Mouse (Mus musculus): ENCODE data around the gene Clpsl2.

Gene Clpsl2

DNA sequence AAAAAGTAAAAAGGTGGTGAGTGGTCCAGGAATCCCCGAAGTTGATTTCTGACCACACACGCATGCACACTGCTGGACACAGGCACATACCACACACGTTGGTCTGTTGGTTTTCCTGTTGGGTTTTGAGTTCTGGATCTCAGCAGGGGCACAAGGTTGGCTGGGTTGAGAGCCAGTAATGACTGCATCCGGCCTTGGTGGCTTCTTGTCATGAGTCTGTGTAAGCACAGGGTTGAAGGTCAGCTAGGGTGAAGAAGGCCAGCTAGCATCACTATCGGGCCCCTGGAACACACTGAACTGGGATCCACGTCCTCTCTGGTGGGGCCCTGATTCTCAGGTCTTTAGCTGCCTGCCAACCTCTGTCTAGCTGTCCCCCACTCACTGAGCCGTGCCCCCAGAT, 23.3 kb downstream of the Clpsl2 start:
- no peak for TF ChIP-seq GATA4 (IDR thresholded peaks at IDR 0.05; ENCODE audit: insufficient replicate concordance, low read length)

DNA sequence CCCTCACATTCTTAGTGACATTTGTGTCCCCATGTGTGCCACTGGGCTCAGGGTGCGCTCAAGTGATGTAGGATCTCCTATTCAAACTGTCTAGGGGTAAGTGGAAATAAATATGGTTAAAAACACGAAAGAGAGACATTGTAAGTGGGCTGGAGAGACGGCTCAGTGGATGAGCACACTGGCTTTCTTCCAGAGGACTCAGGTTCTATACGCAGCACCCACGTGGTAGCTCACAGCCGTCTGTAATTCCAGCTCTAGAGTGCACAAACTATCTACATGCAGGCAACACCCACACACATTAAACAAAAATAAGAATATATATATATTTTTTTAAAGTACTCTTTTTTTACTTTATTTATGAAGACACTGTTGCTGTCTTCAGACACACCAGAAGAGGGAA, 23.7 kb downstream of the Clpsl2 start:
- TF ChIP-seq GATA4 (IDR thresholded peaks at IDR 0.05; ENCODE audit: insufficient replicate concordance, low read length): no peak

DNA sequence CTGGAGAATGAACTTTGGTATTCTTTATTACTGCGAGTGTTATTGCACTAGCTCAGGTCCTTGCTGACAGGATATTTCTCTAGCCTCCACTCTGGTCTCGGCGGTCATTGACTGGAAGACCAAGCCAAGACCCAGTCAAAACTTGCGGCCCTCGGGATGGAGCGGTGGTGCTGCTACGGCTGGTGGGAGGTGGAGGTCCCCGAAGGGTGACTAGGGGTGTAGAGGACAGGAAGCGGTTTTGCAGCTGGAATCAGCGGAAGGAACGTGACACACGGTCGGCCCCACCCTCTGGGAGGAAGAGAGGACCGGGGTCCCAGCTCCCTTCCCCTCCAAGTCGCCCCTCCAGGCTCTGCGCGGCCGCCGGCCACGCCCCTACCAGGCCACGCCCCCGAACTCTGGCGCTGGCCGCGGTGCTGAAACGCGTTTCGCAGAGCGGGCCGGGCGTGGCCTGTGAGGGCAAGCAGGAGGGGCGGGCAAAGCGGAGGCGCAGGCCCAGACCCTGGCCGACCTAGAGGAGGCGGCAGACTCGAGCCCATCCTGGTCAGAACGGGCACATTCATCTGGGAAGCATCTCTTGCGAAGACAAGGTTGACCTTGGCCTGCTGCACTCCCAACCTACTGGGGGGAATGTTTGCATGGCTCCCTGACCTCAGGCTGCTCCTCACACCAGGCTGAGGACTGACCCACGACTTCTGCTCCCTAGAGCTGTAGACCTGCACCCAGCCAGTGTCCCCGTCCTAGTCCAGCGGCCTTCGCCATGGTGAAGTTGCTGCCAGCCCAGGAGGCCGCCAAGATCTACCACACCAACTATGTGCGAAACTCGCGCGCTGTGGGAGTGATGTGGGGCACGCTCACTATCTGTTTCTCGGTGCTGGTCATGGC, 26.3 kb downstream of the Clpsl2 start, which contains the start of gene Lhfpl5:
Lhfpl5 (plus strand) TSS at position 398 of the 882 bp plus-strand sequence.
- no peak for TF ChIP-seq GATA4 (IDR thresholded peaks at IDR 0.05; ENCODE audit: insufficient replicate concordance, low read length)

DNA sequence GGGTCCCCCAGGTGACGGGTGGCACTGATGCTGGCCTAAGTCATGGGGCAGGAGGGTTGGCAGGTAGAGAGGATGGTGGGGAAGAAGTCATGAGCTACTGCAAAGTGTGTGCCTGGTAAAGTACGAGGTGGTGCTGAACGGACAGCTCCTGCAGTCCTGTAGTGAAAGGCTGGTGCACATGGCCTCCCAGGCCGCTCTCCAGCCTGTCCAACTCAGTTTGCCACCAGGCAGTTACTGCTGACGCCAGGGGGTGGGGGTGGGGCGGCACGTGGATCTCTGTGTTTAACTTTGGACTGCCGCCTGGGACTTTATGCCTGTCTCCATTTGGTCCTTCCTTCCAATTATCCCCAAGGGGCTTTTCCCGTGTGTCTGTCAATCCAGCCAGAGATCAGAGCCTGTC, 31.2 kb downstream of the Clpsl2 start:
- no peak for TF ChIP-seq GATA4 (IDR thresholded peaks at IDR 0.05; ENCODE audit: insufficient replicate concordance, low read length)

DNA sequence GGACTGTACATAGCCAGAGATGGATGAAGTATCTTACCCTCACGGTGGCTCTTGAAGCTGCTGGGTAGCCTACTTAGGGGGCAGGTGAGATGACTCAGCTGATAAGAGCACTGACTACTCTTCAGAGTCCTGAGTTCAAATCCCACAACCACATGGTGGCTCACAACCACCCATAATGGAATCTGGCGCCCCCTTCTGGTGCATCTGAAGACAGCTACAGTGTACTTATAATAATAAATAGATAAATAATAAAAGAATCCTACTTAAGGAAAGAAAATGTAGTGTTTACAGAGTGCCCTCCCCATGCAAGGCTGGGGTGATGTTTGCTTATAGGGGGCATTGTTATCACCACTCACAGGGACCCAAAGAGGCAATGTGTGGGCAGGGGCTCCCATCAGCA, 31.8 kb downstream of the Clpsl2 start:
- TF ChIP-seq GATA4 (IDR thresholded peaks at IDR 0.05; ENCODE audit: insufficient replicate concordance, low read length): no peak

DNA sequence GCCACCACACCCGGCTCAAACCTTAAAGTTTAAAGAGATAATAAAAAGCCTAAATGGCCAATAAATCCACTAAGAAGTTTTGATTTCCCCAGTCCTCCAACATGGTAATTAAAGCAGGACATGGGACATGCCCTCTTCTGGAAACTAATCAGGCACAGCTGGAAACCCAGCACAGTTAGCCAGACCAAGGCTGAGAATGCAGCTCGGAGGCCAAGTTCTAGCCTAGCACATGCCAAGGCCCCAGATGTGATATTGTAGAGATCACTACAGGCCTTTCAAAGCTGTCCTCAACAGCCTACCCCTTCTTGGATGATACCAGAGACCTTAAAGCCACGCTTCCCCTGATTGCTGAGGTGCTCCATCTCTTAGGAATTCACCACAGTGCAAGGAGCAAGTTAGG, 37.3 kb downstream of the Clpsl2 start:
- no peak for TF ChIP-seq GATA4 (IDR thresholded peaks at IDR 0.05; ENCODE audit: insufficient replicate concordance, low read length)

DNA sequence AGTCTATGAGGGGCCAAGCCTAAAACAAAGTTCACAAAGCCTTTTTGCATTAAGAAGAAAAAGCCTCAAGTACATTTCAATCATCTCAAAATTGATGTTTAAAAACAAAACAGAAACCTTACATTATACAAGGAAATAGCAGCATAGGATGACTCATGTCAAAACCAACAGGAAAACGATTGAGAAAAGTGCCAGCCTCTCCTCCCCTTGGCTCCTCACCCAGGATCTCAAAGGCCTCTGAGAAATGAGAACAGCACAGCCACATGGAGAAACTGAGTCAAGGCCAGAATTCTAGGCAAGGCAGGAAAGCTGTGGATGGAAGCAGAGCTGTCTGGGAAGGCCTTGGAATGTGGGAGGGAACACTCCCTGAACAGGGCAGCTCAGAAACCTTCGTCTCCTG, 39.4 kb downstream of the Clpsl2 start:
- no peak for TF ChIP-seq GATA4 (IDR thresholded peaks at IDR 0.05; ENCODE audit: insufficient replicate concordance, low read length)

DNA sequence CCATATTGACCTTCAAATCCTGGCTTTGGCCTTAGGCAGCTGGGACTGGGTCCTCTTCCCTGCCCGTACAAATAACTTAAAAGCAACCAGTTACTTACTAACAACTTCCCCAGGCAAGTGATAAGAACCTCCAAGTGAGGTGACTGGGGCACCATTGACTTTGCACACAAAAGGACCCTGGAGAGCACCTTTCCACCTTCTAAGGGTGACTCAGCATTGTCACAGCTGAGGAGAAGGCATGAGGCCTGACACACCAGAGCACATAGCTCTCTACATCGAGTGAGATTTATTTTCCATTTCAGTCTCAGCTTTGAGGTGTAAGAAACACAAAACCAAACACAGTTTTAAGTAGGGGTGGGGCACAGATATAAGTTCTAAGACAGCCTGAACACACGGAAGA, 41.4 kb downstream of the Clpsl2 start:
- no peak for TF ChIP-seq GATA4 (IDR thresholded peaks at IDR 0.05; ENCODE audit: insufficient replicate concordance, low read length)

DNA sequence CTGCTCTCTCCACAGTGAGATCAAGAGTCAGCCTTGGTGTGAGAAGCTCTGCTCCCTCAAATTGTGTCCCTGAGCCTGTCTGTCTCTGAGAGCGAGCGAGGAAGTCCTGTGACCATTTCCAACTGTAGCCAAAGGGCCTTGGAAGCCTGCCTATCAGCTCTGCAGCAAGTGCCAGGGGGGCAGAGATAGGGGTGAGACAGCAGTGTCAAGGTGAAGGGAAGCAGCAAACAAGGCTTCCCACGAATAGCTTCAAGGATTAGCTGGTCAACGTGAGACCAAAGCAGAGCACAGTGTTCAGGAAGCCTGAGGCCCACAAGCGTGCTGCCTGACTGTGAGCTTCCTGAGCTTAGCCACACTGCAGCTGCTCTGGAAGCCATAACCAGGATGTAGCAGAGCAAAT, 42.3 kb downstream of the Clpsl2 start:
- TF ChIP-seq GATA4 (IDR thresholded peaks at IDR 0.05; ENCODE audit: insufficient replicate concordance, low read length): peak; percentile 65; the same call in 1 of the 2 replicates

DNA sequence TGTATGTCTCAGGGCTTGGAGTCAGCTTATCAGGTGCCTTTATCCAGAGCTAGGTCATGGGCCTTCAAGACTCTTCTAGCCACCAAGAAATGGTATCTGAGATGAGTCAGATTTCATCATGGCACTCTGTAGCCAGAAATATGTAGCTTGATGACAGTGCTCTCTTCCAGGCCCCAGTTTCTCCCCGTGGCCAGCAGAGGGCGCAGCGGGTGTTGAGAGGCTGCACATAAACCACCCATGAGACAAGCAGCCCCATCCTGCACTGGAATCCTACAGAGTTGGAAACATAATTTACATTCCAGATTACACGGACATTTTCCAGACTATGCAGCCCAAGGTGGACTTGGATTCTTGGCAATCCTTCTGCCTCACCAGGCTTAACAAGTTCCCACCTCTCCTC, 43.8 kb downstream of the Clpsl2 start:
- no peak for TF ChIP-seq GATA4 (IDR thresholded peaks at IDR 0.05; ENCODE audit: insufficient replicate concordance, low read length)

DNA sequence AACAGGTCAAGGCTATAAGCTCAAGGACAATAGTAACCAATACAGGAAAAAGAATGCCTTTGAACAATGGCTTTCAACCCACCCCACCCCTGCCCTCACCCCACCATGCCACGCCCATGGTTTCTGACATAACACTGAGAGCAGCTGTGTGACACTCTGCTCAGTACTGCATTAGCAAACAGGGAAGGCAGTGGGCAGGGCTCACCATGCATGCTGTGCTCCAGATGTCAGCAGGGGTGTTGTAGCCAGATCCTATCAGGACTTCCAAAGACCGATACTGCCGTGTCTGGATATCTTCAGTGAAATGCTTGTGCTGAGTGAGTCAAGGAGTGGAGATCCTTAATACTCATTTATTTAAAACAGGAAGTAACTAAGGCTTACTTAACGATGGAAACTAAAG, 44.8 kb downstream of the Clpsl2 start:
- no peak for TF ChIP-seq GATA4 (IDR thresholded peaks at IDR 0.05; ENCODE audit: insufficient replicate concordance, low read length)

DNA sequence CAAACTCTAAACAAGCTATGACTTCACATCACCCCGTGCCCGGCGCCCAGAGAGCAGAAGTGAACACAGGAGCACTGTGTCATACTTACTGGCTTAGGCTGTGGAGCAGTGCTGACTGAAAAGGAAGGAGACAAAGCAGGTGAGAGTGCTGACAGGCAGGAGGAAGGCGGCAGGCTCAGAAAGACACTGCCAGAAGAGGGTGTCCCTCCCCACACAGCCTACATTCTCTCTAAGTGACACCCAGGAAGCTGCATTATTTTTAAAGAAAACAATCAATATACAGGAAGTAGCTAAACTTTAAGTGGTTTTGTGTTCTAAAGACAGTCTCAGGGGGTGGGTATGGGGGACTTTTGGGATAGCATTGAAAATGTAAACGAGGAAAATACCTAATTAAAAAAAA, 51.6 kb downstream of the Clpsl2 start:
- no peak for TF ChIP-seq GATA4 (IDR thresholded peaks at IDR 0.05; ENCODE audit: insufficient replicate concordance, low read length)

DNA sequence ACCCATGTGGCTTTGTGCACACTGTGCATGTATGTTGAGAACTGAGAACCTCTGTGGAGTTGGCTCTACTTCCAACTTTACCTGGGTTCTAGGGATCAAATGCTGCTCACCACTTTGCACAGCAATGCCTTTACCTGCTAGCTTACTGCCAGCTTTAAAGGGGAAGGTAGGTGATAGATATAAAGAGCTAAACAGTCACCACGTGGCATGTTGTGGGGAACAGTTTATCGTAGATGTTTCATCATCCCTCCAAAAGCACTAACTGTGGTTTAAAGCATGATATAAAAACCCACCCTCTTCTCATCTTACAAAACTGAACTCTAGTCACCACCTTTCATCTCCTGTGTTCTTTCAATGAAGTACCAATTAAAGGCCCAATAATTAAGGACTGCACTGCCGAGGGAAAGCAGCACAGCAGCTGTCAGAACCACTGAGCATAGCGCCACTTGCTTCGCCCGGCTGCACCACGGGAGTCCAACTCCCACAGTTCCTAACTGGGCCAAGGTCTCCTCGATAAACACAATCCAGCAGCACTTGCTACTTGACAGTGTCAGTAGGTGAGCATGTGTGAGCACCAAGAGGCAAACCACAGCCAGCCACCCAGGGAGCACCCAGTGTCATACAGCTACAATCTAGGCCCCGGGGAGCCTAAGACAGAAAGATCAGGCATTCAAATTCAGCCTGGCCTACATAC, 52.5 kb downstream of the Clpsl2 start:
- no peak for TF ChIP-seq GATA4 (IDR thresholded peaks at IDR 0.05; ENCODE audit: insufficient replicate concordance, low read length)
